Mouse (Mus musculus) heart, embryonic 14.5 days (tissue): ENCODE measurements around the gene Srarp. TPM values are rescaled to one million over a fixed set of nuclear protein-coding genes. Genes with fewer than 3 reads are reported as not detected.

ENCODE experiments used
- ATAC-seq: fragments of 200-750 bp; cut with Nextera tagmentation; 2 replicates; pipeline ENCODE4 v1.8.0; 2017; ENCODE audit warnings: low read depth, moderate TSS enrichment; ENCODE audit not compliant: insufficient number of reproducible peaks, insufficient read depth, low FRiP score
- H3K27ac ChIP-seq, 2 experiments: fragments of 200-500 bp in 1 of 2; fragments of 300-500 bp in 1 of 2; sonication (generic) in 1 of 2; replicated peaks in 1 of 2; 2 replicates each; pipeline ENCODE4 v1.5.1; 2012 to 2014; ENCODE audit warnings: low read depth in 2 of 2, low read length in 2 of 2, control low read depth in 1 of 2, mild to moderate bottlenecking in 1 of 2, mixed read lengths in 1 of 2; ENCODE audit not compliant: control insufficient read depth in 1 of 2, insufficient read depth in 1 of 2
- H3K27me3 ChIP-seq: fragments of 300-500 bp; sonication (generic); 2 replicates; pipeline ENCODE4 v1.6.1; 2014; ENCODE audit warnings: mild to moderate bottlenecking, low read length, control low read depth; ENCODE audit not compliant: control insufficient read depth, insufficient read depth
- H3K36me3 ChIP-seq: fragments of 300-500 bp; sonication (generic); 2 replicates; pipeline ENCODE4 v1.6.1; 2014; ENCODE audit warnings: mild to moderate bottlenecking, control low read depth, low read length, mixed read lengths; ENCODE audit not compliant: control insufficient read depth, insufficient read depth
- H3K4me1 ChIP-seq, 2 experiments: fragments of 200-500 bp in 1 of 2; fragments of 300-500 bp in 1 of 2; sonication (generic) in 1 of 2; 2 replicates each; pipeline ENCODE4 v1.6.1; 2012 to 2014; ENCODE audit warnings: low read length in 2 of 2, control low read depth in 1 of 2, mixed read lengths in 1 of 2; ENCODE audit not compliant: control insufficient read depth in 2 of 2, insufficient read depth in 2 of 2
- H3K4me2 ChIP-seq: fragments of 300-500 bp; sonication (generic); 2 replicates; pipeline ENCODE4 v1.6.1; 2014; ENCODE audit warnings: mild to moderate bottlenecking, low read length
- H3K4me3 ChIP-seq, 2 experiments: fragments of 200-500 bp in 1 of 2; fragments of 300-500 bp in 1 of 2; sonication (generic) in 1 of 2; 2 replicates each; pipeline ENCODE4 v1.5.1; 2012 to 2014; ENCODE audit warnings: low read length in 2 of 2, mild to moderate bottlenecking in 2 of 2, control low read depth in 1 of 2, low read depth in 1 of 2, moderate library complexity in 1 of 2; ENCODE audit not compliant: control insufficient read depth in 1 of 2, insufficient read depth in 1 of 2
- H3K9ac ChIP-seq: fragments of 300-500 bp; sonication (generic); 2 replicates; pipeline ENCODE4 v1.6.1; 2014; ENCODE audit warnings: mild to moderate bottlenecking, low read length
- H3K9me3 ChIP-seq: fragments of 300-500 bp; sonication (generic); 2 replicates; pipeline ENCODE4 v1.6.1; 2016; ENCODE audit warnings: low read length, control low read depth; ENCODE audit not compliant: control insufficient read depth
- WGBS: fragments of 180-500 bp; shearing (Covaris S2); extraction: QIAGEN DNeasy Blood & Tissue Kit; methylation state at CpG from one replicate; pipeline ENCODE4 v1.1.7; 2014; 5-methylcytosine and 5-hydroxymethylcytosine counted together
- polyA plus RNA-seq: library from polyadenylated mRNA; unstranded; fragments of >200 nt; fragmentation: Nextera tagmentation; extraction: Ambion mirVana; gene quantifications from 2 replicates; pipeline ENCODE4 v1.2.1, GENCODE M21; 2014

Srarp gene
- polyA plus RNA-seq = not detected in 2 replicates

GRCm38 (mm10) chr4:141435974-141436373 lies at the start of gene Srarp:
Gene Srarp (minus strand): TSS chr4:141436105.
- Histone ChIP-seq H3K4me3 (no peak within 1 kb of the TSS), H3K27me3 (no peaks in the 10 kb centered on the region), H3K9me3 (no peaks in the 10 kb centered on the region), H3K4me2 (no peak within 1 kb of the TSS), H3K27ac (no peak within 1 kb of the TSS), H3K36me3 (no peaks in the 10 kb centered on the region), H3K9ac (no peak within 1 kb of the TSS), H3K4me1 (no peaks in the 10 kb centered on the region; a peak in 1 of 4 replicates)
- WGBS = 68% methylated on average over 1 of the region's 1 CpGs
- no peak for ATAC-seq

GRCm38 (mm10) chr4:141484071-141484470 lies 48.2 kb upstream of the Srarp start:
- no peak overlapping the region for H3K27ac ChIP-seq
- H3K4me2 ChIP-seq = no peak overlapping the region
- H3K9ac ChIP-seq = no peak overlapping the region
- no peaks in the 10 kb centered on the region for H3K4me1 ChIP-seq
- no peak for ATAC-seq
- H3K9me3 ChIP-seq = no peaks in the 10 kb centered on the region
- peaks cover 97% of the 10 kb centered on the region for H3K36me3 ChIP-seq
- 62% methylated on average over 11 of the region's 11 CpGs for WGBS
- H3K4me3 ChIP-seq = no peak overlapping the region
- H3K27me3 ChIP-seq = no peaks in the 10 kb centered on the region

- no peaks in the 10 kb centered on the region for H3K27me3 ChIP-seq
- H3K27ac ChIP-seq = no peak overlapping the region
- ATAC-seq = no peak
- no peaks in the 10 kb centered on the region for H3K4me1 ChIP-seq
- no peak overlapping the region for H3K4me2 ChIP-seq
- H3K4me3 ChIP-seq = no peak overlapping the region
- no peak overlapping the region for H3K9ac ChIP-seq
- no peaks in the 10 kb centered on the region for H3K9me3 ChIP-seq
- WGBS = 94% methylated on average over 8 of the region's 8 CpGs
- peaks cover 97% of the 10 kb centered on the region for H3K36me3 ChIP-seq
These were observed 43.5 kb upstream of the Srarp start for GRCm38 (mm10) chr4:141479411-141479810.

GRCm38 (mm10) chr4:141478794-141479193 lies 42.9 kb upstream of the Srarp start:
- Histone ChIP-seq H3K27ac (no peak overlapping the region), H3K9me3 (no peaks in the 10 kb centered on the region), H3K9ac (no peak overlapping the region), H3K4me3 (no peak overlapping the region), H3K4me1 (no peaks in the 10 kb centered on the region), H3K27me3 (no peaks in the 10 kb centered on the region), H3K4me2 (no peak overlapping the region), H3K36me3 (peaks cover 97% of the 10 kb centered on the region)
- no peak for ATAC-seq
- 94% methylated on average over 32 of the region's 32 CpGs for WGBS

GRCm38 (mm10) chr4:141478225-141478624 lies 42.3 kb upstream of the Srarp start:
- Histone ChIP-seq H3K36me3 (peaks cover 97% of the 10 kb centered on the region), H3K9me3 (no peaks in the 10 kb centered on the region), H3K4me2 (no peak overlapping the region), H3K4me1 (no peaks in the 10 kb centered on the region), H3K27me3 (no peaks in the 10 kb centered on the region), H3K27ac (peak overlapping the region in 1 of 2 experiments; percentile 24; a peak in 1 of 4 replicates), H3K4me3 (no peak overlapping the region), H3K9ac (no peak overlapping the region)
- WGBS = 86% methylated on average over 23 of the region's 23 CpGs
- ATAC-seq = no peak

- Histone ChIP-seq H3K4me2 (no peak overlapping the region), H3K4me3 (no peak overlapping the region), H3K36me3 (peaks cover 97% of the 10 kb centered on the region), H3K27me3 (no peaks in the 10 kb centered on the region), H3K27ac (peak overlapping the region; percentile 6 to 24; a peak in 1 of 4 replicates), H3K4me1 (no peaks in the 10 kb centered on the region), H3K9ac (no peak overlapping the region), H3K9me3 (no peaks in the 10 kb centered on the region)
- ATAC-seq = no peak
- 79% methylated on average over 16 of the region's 16 CpGs for WGBS
These were observed 41.8 kb upstream of the Srarp start for GRCm38 (mm10) chr4:141477681-141478102.

GRCm38 (mm10) chr4:141474431-141474830 lies 38.5 kb upstream of the Srarp start:
- H3K4me3 ChIP-seq = no peak overlapping the region
- H3K27me3 ChIP-seq = no peaks in the 10 kb centered on the region
- ATAC-seq = 0 out of 2 replicates have a peak, but pooled peaks have one; percentile 33
- no peak overlapping the region for H3K9ac ChIP-seq
- 84% methylated on average over 19 of the region's 19 CpGs for WGBS
- peaks cover 100% of the 10 kb centered on the region for H3K36me3 ChIP-seq
- H3K9me3 ChIP-seq = no peaks in the 10 kb centered on the region
- no peaks in the 10 kb centered on the region for H3K4me1 ChIP-seq
- no peak overlapping the region for H3K27ac ChIP-seq
- no peak overlapping the region for H3K4me2 ChIP-seq

GRCm38 (mm10) chr4:141472641-141473321 lies 36.9 kb upstream of the Srarp start:
- H3K9ac ChIP-seq = no peak overlapping the region
- no peaks in the 10 kb centered on the region for H3K27me3 ChIP-seq
- no peak for ATAC-seq
- 92% methylated on average over 32 of the region's 32 CpGs for WGBS
- H3K36me3 ChIP-seq = peaks cover 100% of the 10 kb centered on the region
- H3K27ac ChIP-seq = no peak overlapping the region
- H3K4me3 ChIP-seq = no peak overlapping the region
- no peaks in the 10 kb centered on the region for H3K9me3 ChIP-seq
- H3K4me1 ChIP-seq = no peaks in the 10 kb centered on the region
- H3K4me2 ChIP-seq = no peak overlapping the region
